Mouse (Mus musculus): ENCODE measurements around the gene Mvk.
A peak's percentile ranks its signal among the peaks of the same experiment; 100 is the strongest.

Mvk gene

GRCm38 (mm10) chr5:114443566-114444367 lies at the start of gene Mvk, which contains the start of gene Mmab:
Mvk (plus strand) TSS chr5:114444269.
Mmab (minus strand) TSS chr5:114444060.
- DNase-seq (ENCODE audit: low spot score), result peak; percentile 97

- peak; percentile 39 for DNase-seq (ENCODE audit: low spot score)
Observed at GRCm38 (mm10) chr5:114406592-114406991, 37.5 kb upstream of the Mvk start.

GRCm38 (mm10) chr5:114407269-114407668 lies 36.8 kb upstream of the Mvk start:
- no peak for DNase-seq (ENCODE audit: low spot score)

- DNase-seq (ENCODE audit: low spot score), result no peak
Observed at GRCm38 (mm10) chr5:114407810-114408209, 36.3 kb upstream of the Mvk start.

GRCm38 (mm10) chr5:114408846-114409245 lies 35.2 kb upstream of the Mvk start:
- DNase-seq (ENCODE audit: low spot score), result no peak

GRCm38 (mm10) chr5:114410429-114410828 lies 33.6 kb upstream of the Mvk start:
- DNase-seq (ENCODE audit: low spot score), result no peak

GRCm38 (mm10) chr5:114412361-114412998 lies 31.6 kb upstream of the Mvk start:
- DNase-seq (ENCODE audit: low spot score), result no peak

- DNase-seq (ENCODE audit: low spot score), result no peak
Observed at GRCm38 (mm10) chr5:114413067-114413735, 30.9 kb upstream of the Mvk start.

- DNase-seq (ENCODE audit: low spot score), result no peak
Observed at GRCm38 (mm10) chr5:114415606-114416005, 28.5 kb upstream of the Mvk start.

GRCm38 (mm10) chr5:114416855-114417254 lies 27.2 kb upstream of the Mvk start:
- DNase-seq (ENCODE audit: low spot score), result no peak

GRCm38 (mm10) chr5:114418541-114418940 lies 25.5 kb upstream of the Mvk start:
- peak; percentile 27 for DNase-seq (ENCODE audit: low spot score)

GRCm38 (mm10) chr5:114421561-114422298 lies 22.3 kb upstream of the Mvk start:
- DNase-seq (ENCODE audit: low spot score), result no peak

- no peak for DNase-seq (ENCODE audit: low spot score)
Observed at GRCm38 (mm10) chr5:114422591-114422990, 21.5 kb upstream of the Mvk start.

- DNase-seq (ENCODE audit: low spot score), result no peak
Observed at GRCm38 (mm10) chr5:114423961-114424360, 20.1 kb upstream of the Mvk start.

GRCm38 (mm10) chr5:114426732-114427131 lies 17.3 kb upstream of the Mvk start:
- DNase-seq (ENCODE audit: low spot score), result no peak

- peak; percentile 20 for DNase-seq (ENCODE audit: low spot score)
Observed at GRCm38 (mm10) chr5:114428621-114429020, 15.4 kb upstream of the Mvk start.

- DNase-seq (ENCODE audit: low spot score), result no peak
Observed at GRCm38 (mm10) chr5:114429781-114430180, 14.3 kb upstream of the Mvk start.

GRCm38 (mm10) chr5:114434359-114434758 lies 9.7 kb upstream of the Mvk start:
- no peak for DNase-seq (ENCODE audit: low spot score)

- DNase-seq (ENCODE audit: low spot score), result no peak
Observed at GRCm38 (mm10) chr5:114435588-114435987, 8.5 kb upstream of the Mvk start.

GRCm38 (mm10) chr5:114444368-114444692 lies 261 bp downstream of the Mvk start:
- no peak for DNase-seq (ENCODE audit: low spot score)

GRCm38 (mm10) chr5:114449011-114449410 lies 4.9 kb downstream of the Mvk start:
- no peak for DNase-seq (ENCODE audit: low spot score)

GRCm38 (mm10) chr5:114456287-114456686 lies 12.2 kb downstream of the Mvk start:
- no peak for DNase-seq (ENCODE audit: low spot score)
